In the genomic region with DNA sequence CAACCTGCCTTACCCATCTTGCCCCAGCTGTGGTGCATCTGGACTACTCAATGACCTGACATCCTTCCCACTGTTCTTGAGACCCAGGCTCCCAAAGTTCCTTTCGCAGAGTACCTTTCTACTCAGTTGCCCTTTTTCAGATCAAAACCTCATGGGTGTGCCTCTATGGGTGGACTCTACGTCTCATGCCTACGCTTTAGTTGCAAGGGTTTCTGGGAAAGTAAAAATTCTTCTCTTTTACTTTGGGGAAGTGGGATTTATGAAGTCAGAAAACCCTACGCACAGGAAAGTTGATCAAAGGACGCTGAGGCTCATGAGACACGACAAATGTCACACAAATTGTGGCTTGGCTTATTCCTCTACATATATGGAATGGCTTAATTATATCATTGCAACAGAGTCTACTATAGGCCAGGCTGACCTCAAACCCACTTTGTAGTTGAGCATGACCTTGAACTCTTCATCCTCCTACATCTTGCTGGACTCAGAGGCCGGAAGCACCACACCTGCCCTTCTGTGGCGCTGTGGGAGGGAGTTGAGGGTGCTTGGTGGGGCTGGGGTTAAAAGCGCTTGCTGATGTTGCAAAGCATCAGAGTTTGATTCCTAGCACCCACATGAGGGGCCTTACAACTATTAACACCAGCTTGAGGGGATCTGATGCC, we compare ENCODE assay signal across 14 mouse cellular contexts. TPM values are rescaled to one million over a fixed set of nuclear protein-coding genes. Genes with fewer than 3 reads are reported as not detected.
A peak's percentile ranks its signal among the peaks of the same experiment; 100 is the strongest.
DNase-seq lines count a peak whose midpoint lies in the region; ATAC-seq lines count a peak whose summit lies in the region.
"Had no signal": no experiment of that assay in that cellular context is flagged by ENCODE, and none has a peak within 500 bp of the region (broad histone marks: within the 10 kb centered on the region; RNA-seq: fewer than 3 reads in every experiment).

No protein-coding gene starts in this region.

- peak overlapping the region; percentile 97 for H3K27ac ChIP-seq in heart, embryonic 13.5 days (replicated peaks)

- H3K4me1 ChIP-seq in heart, embryonic 13.5 days, result peaks cover 89% of the 10 kb centered on the region

- H3K4me2 ChIP-seq in heart, embryonic 13.5 days, result 0 out of 2 replicates have a peak overlapping the region, but pooled peaks have one; percentile 5
- H3K4me2 ChIP-seq: hindbrain, embryonic 15.5 days had no signal

- WGBS in heart, embryonic 13.5 days, result 91% methylated on average over 9 of the region's 9 CpGs

- no peaks in the 10 kb centered on the region for H3K9me3 ChIP-seq in heart, embryonic 13.5 days
- H3K9me3 ChIP-seq: hindbrain, embryonic 15.5 days had no signal

- H3K4me3 ChIP-seq in heart, embryonic 13.5 days, result no peak overlapping the region
- H3K4me3 ChIP-seq: hindbrain, embryonic 15.5 days had no signal

- no peaks in the 10 kb centered on the region for H3K36me3 ChIP-seq in heart, embryonic 13.5 days
- H3K36me3 ChIP-seq: hindbrain, embryonic 15.5 days had no signal

- H3K27me3 ChIP-seq in heart, embryonic 13.5 days (replicated peaks), result no peaks in the 10 kb centered on the region
- H3K27me3 ChIP-seq: hindbrain, embryonic 15.5 days had no signal

- H3K9ac ChIP-seq in heart, embryonic 13.5 days, result peak overlapping the region; percentile 14; the same call in 1 of the 2 replicates
- H3K9ac ChIP-seq: hindbrain, embryonic 15.5 days had no signal

- ATAC-seq in heart, embryonic 13.5 days (ENCODE audit: extremely low read depth, insufficient number of reproducible peaks, low FRiP score, low TSS enrichment), result no peak
- peak; percentile 30 for ATAC-seq in megakaryocyte, adult 5-6 weeks (ENCODE audit: poor library complexity, severe bottlenecking)
- ATAC-seq: lung, postnatal 0 days; midbrain, embryonic 16.5 days had no signal

- no peak for DNase-seq in heart, postnatal 4 days
- peak; percentile 50 for DNase-seq in CD4-positive helper T cell, adult 2 months (ENCODE audit: low read depth, low spot score)
- peak; percentile 21 for DNase-seq in T-cell, adult 2 months (ENCODE audit: low spot score)
- DNase-seq in kidney, postnatal 10 days, result no peak
- no peak for DNase-seq in embryo, embryonic 11 days
- DNase-seq: adrenal gland, postnatal 25 days; cerebellum, adult 11 months; kidney, adult 2 months; thymus, postnatal 36 days had no signal

RNA-seq across cellular contexts. Expression of gene Pim1, which starts 55.1 kb away (rescaled TPM):
- 19.3 and 20.0 TPM in 2 replicates for polyA plus RNA-seq in heart, embryonic 13.5 days (2015; fragmentation: Nextera tagmentation; extraction: Ambion mirVana)
- 10 to 100 TPM; 74.0 to 77.0 TPM for total RNA-seq in heart, postnatal 4 days (2021)
- 65.2 and 66.9 TPM in 2 replicates for total RNA-seq in megakaryocyte, adult 5-6 weeks (2015)
- total RNA-seq in megakaryocyte, adult 5-6 weeks (2017), result 155 and 168 TPM in 2 replicates

Comparison
In these comparisons a context has a peak if more than half of its experiments do, and no peak if none do; other contexts are left out.
1. DNase-seq: peak in CD4-positive helper T cell, adult 2 months (single experiment) and T-cell, adult 2 months (single experiment); none in heart, postnatal 4 days (single experiment), kidney, postnatal 10 days (single experiment) and embryo, embryonic 11 days (single experiment).